Mouse (Mus musculus) stomach, postnatal 0 days (tissue): Measurements from ENCODE around the gene Gmds. TPM values are rescaled to one million over a fixed set of nuclear protein-coding genes. Genes with fewer than 3 reads are reported as not detected.
A peak's percentile ranks its signal among the peaks of the same experiment; 100 is the strongest.

Experiments
- ATAC-seq: fragments of 200-750 bp; cut with Nextera tagmentation; 2 replicates; pipeline ENCODE4 v1.8.0; 2017; ENCODE audit not compliant: low FRiP score, low TSS enrichment
- DNase-seq: peaks from one replicate; pipeline ENCODE4 v3.0.0-alpha.2; 2016; ENCODE audit warnings: low spot score
- H3K27ac ChIP-seq: fragments of 300-500 bp; sonication (generic); replicated peaks from 2 replicates; pipeline ENCODE4 v1.5.1; 2014; ENCODE audit warnings: mild to moderate bottlenecking, control low read depth
- H3K27me3 ChIP-seq: fragments of 300-500 bp; sonication (generic); 2 replicates; pipeline ENCODE4 v1.6.1; 2014; ENCODE audit warnings: low read length; ENCODE audit not compliant: control insufficient read depth, insufficient read depth
- H3K36me3 ChIP-seq: fragments of 300-500 bp; sonication (generic); 2 replicates; pipeline ENCODE4 v1.6.1; 2014; ENCODE audit warnings: low read length, mixed read lengths; ENCODE audit not compliant: control insufficient read depth, insufficient read depth
- H3K4me1 ChIP-seq: fragments of 300-500 bp; sonication (generic); replicated peaks from 2 replicates; pipeline ENCODE4 v1.6.1; 2014; ENCODE audit warnings: antibody characterized with exemption; ENCODE audit not compliant: control insufficient read depth, insufficient read depth
- H3K4me2 ChIP-seq: fragments of 300-500 bp; sonication (generic); replicated peaks from 2 replicates; pipeline ENCODE4 v1.6.1; 2014; ENCODE audit warnings: low read depth, mild to moderate bottlenecking, control low read depth, moderate library complexity
- H3K4me3 ChIP-seq: fragments of 300-500 bp; sonication (generic); 2 replicates; pipeline ENCODE4 v1.5.1; 2014; ENCODE audit warnings: low read depth, low read length, control low read depth
- H3K9ac ChIP-seq: fragments of 300-500 bp; sonication (generic); 2 replicates; pipeline ENCODE4 v1.6.1; 2014; ENCODE audit warnings: mild to moderate bottlenecking, low read length, control low read depth, mixed read lengths
- H3K9me3 ChIP-seq: fragments of 300-500 bp; sonication (generic); 2 replicates; pipeline ENCODE4 v1.6.1; 2016; ENCODE audit warnings: low read length; ENCODE audit not compliant: control insufficient read depth
- CTCF ChIP-seq: IDR thresholded peaks from 2 replicates; pipeline ENCODE4 v1.5.1; 2016; ENCODE audit warnings: antibody characterized with exemption, low read depth, mild to moderate bottlenecking, moderate library complexity
- EP300 ChIP-seq: optimal IDR thresholded peaks from 2 replicates; pipeline ENCODE3; 2016; ENCODE audit warnings: antibody characterized with exemption
- WGBS: fragments of 180-500 bp; shearing (Covaris S2); extraction: QIAGEN DNeasy Blood & Tissue Kit; methylation state at CpG from one replicate; pipeline ENCODE4 v1.1.7; 2014; 5-methylcytosine and 5-hydroxymethylcytosine counted together
- polyA plus RNA-seq: library from polyadenylated mRNA; unstranded; fragments of >200 nt; fragmentation: Nextera tagmentation; extraction: Ambion mirVana; gene quantifications from 2 replicates; pipeline ENCODE4 v1.2.1, GENCODE M21; 2015

Gene Gmds
- polyA plus RNA-seq, 1 experiment from 2014 or later: 102 TPM

DNA sequence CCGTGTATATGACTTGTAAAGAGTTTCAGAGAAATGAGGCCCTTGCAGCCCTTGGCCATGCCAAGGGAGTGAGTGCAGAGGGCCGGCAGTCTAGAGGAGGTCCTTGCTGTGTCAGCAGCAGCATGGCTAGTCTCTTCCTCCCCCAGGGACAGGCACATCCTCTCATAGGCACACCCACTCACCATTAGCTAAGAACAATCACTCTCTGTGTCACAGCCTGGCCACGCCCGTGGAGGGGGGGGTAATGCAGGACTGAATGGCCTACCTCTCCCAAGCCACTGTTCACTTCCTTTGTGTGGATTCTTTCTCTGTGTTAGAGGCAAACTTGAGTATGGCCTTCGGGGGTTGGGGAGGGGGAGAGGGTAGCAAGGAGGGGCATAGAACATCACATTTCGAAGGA lies 422.8 kb downstream of the Gmds start:
- ATAC-seq (peak; percentile 59; the same call in 1 of the 2 replicates), DNase-seq (peak; percentile 43)
- Histone ChIP-seq H3K9me3 (no peaks in the 10 kb centered on the region), H3K27me3 (no peaks in the 10 kb centered on the region), H3K9ac (no peak overlapping the region), H3K4me1 (no peaks in the 10 kb centered on the region), H3K36me3 (no peaks in the 10 kb centered on the region), H3K4me3 (no peak overlapping the region), H3K4me2 (no peak overlapping the region), H3K27ac (no peak overlapping the region)
- TF ChIP-seq EP300: no peak
- no peak for TF ChIP-seq CTCF
- 73% methylated on average over 6 of the region's 6 CpGs for WGBS

DNA sequence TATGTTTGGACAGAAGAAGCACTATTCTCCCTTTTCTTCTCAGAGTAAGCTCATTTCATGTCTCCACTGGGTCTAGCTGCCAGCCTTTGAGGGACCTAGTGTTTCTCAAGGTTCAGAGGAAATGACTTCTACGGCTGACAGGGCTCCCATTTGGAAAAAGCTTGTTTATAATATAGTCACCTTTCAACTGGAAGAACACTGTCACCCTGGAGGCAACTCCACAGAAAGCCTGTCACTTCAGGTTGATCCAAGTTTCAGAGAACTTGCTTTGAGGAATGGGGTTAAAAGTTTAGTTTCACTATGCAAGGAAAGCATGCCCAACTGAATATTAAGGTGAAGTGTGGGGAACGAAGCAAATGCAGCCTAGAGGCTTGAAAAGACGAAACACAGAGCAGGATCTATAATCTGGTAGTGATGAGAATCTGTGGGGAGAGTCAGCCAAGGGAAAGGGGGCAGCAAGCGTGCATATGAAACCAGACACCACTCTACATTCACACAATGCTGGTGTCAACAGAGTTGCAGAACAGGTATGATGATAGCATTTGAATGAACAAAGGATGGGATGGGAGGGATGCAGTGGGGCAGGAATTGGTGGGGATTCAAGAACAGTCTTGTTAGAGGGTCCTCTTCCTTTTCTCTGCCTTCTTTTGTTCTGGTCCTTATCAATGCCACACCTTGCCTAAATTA lies 423.5 kb downstream of the Gmds start:
- Histone ChIP-seq H3K4me1 (no peaks in the 10 kb centered on the region), H3K9me3 (no peaks in the 10 kb centered on the region), H3K36me3 (no peaks in the 10 kb centered on the region), H3K27me3 (no peaks in the 10 kb centered on the region), H3K4me3 (no peak overlapping the region), H3K4me2 (no peak overlapping the region), H3K27ac (no peak overlapping the region), H3K9ac (no peak overlapping the region)
- 59% methylated on average over 4 of the region's 4 CpGs for WGBS
- DNase-seq (no peak), ATAC-seq (no peak)
- no peak for TF ChIP-seq EP300
- no peak for TF ChIP-seq CTCF

DNA sequence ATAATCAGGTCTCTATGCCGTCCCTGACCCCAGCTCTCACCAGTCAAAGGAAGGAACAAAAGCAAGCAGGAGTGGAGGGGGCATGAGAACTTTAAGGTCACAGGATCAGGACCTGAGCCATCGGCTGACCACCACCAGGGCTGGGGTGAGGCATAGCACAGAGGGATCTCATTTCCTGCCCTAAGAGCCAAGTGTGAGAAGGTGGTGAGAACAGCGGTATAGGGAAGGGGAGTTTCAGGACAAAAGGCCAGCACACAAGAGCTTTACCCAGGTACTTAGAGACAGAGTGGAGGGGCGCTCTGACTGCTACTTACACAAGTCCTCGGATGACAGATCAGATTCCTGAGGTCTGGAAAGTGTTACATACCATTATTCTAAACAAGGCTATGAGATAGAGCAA lies 426.6 kb downstream of the Gmds start:
- no peaks in the 10 kb centered on the region for H3K4me1 ChIP-seq
- DNase-seq: no peak

DNA sequence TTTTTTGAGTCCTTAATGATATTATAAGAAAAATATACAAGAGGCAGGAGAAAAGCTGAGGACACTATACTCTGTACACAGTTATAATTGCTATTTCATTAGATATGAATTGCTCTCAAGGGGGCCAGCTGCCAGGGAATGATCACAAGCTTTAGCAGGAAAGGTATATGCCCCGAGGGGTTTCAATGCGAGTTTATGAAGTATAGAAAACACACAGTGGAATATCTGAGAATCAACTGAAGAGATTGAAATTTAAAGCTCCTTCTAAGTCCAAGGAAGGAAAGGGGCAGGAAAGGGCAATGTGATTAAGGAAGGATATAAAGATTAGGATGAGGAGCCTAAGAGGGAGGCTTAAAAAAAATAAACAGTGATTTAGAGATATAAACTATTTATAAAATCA lies 427.2 kb downstream of the Gmds start:
- WGBS: 35% methylated on average over 2 of the region's 2 CpGs
- Histone ChIP-seq H3K4me3 (no peak overlapping the region), H3K4me1 (no peaks in the 10 kb centered on the region), H3K27me3 (no peaks in the 10 kb centered on the region), H3K27ac (no peak overlapping the region), H3K36me3 (no peaks in the 10 kb centered on the region), H3K4me2 (no peak overlapping the region), H3K9ac (no peak overlapping the region), H3K9me3 (no peaks in the 10 kb centered on the region)
- DNase-seq (no peak), ATAC-seq (no peak)
- no peak for TF ChIP-seq CTCF
- no peak for TF ChIP-seq EP300

More for the DNA sequence above, 426.6 kb downstream of the Gmds start:
- Histone ChIP-seq H3K9ac (no peak overlapping the region), H3K4me3 (no peak overlapping the region), H3K4me2 (no peak overlapping the region), H3K9me3 (no peaks in the 10 kb centered on the region), H3K27me3 (no peaks in the 10 kb centered on the region), H3K27ac (no peak overlapping the region), H3K36me3 (no peaks in the 10 kb centered on the region)
- TF ChIP-seq CTCF (no peak), EP300 (no peak)
- 31% methylated on average over 5 of the region's 5 CpGs for WGBS
- no peak for ATAC-seq

DNA sequence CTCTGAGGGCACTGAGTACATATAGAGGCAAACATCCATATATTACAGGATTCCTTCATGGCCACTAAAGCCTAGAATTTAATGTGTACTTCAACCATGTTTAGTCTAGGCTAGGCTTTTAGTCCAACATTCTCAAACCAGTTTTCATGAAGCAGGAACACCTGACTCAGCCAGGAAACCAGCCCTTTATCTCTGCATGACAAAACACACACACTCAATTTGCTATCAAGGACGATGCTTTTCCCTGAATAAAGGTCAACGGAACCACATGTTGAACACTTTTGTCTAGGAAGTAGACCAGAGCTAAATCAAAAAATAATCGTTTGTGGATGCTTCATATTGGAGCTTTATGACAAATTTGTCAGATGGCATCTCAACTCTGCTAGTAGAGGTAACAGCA lies 429.5 kb downstream of the Gmds start:
- TF ChIP-seq CTCF: no peak
- no peaks in the 10 kb centered on the region for H3K27me3 ChIP-seq
- WGBS: 69% methylated on average over 3 of the region's 3 CpGs

DNA sequence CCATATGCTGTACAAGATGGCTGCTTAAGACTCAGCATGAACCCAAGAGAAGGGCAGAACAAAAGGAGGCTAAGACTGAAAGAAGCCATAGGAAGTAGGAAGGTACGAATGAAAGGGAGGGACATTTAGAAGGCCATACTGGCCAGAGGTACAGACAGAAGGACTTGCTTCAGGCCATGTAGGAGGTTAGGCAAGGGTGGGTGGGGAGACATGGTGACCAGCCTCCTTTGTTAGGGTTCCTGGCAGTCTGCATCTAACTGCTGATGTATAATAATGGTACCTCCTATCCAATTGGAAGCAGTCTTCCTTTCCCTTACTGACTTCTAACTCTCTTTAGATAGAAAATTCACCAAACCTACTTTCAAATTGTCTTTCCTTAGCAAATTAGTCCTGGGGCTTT lies 432.0 kb downstream of the Gmds start:
- no peak overlapping the region for H3K9ac ChIP-seq
- no peak for ATAC-seq
- WGBS: 76% methylated on average over 1 of the region's 1 CpGs

More for the DNA sequence above, 429.5 kb downstream of the Gmds start:
- Histone ChIP-seq H3K4me2 (no peak overlapping the region), H3K9ac (no peak overlapping the region), H3K27ac (no peak overlapping the region), H3K36me3 (no peaks in the 10 kb centered on the region), H3K9me3 (no peaks in the 10 kb centered on the region), H3K4me3 (no peak overlapping the region), H3K4me1 (no peaks in the 10 kb centered on the region)
- no peak for ATAC-seq
- DNase-seq: no peak

More for the DNA sequence above, 432.0 kb downstream of the Gmds start:
- Histone ChIP-seq H3K4me2 (no peak overlapping the region), H3K4me1 (no peaks in the 10 kb centered on the region), H3K27me3 (no peaks in the 10 kb centered on the region), H3K4me3 (no peak overlapping the region), H3K27ac (no peak overlapping the region), H3K36me3 (no peaks in the 10 kb centered on the region), H3K9me3 (no peaks in the 10 kb centered on the region)
- DNase-seq: no peak
- TF ChIP-seq EP300 (no peak), CTCF (no peak)
